Mouse (Mus musculus): ENCODE measurements at regions not wholly inside any gene's neighbourhood (a gene's known extent, or its start where the extent isn't known, plus 50 kb on each side); places are given as distances from the start of the nearest gene placed in this dataset.

DNA sequence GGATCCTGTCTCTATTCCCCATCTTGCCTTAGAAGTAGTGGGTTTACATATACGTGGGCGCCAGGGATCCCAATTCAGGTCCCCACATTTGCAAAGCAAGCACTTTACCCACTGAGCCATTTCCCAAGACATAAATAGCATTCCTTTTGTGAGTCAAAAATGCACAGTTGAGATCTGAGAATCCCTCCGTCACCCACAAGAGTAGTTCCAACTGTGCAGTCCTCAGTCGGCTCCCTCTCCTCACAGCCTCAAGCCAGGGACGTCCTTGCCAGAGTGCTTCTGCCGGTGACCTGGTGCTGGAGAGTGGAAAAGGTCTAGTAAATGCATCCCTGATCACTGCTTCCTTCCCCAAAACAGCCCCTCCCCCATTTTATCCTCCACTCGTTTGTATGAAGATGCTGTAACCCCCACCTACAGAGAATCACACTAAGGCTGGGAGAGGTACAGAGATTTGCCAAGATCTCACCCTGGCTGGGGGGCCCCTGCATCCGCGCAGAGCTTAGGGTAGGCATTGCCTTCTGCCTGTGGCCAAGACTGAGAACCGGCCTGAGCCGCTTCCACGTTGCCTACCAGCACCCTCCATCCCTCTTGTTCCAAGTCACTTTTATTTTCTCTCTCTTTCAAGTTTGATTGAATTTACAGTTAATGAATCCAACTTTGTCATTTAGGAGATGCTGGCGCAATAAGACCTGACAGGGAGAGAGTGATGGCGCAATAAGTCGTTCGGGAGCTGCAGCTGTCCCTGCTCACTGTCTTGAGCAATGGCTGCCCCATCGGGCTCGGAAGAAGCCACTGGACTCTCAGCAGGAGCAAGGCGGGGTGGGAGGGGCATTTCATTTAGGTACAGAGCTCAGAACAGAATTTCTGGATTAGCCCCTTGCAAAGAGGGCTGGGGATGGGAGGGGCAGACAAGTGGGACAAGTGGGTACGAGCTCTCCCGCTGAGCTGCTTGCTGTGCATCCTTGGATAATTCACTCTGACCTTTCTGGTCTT, 74.5 kb upstream of the Zfp618 start:
- no peak for TF ChIP-seq CTCF (IDR thresholded peaks at IDR 0.05; ENCODE audit: extremely low read depth, insufficient read length, insufficient replicate concordance, low read depth, low read length)
- no peak for TF ChIP-seq POLR2A (IDR thresholded peaks at IDR 0.05; ENCODE audit: low read depth, low read length)

Measured in small intestine, adult 2 months (tissue).